Mouse (Mus musculus): ENCODE data around the gene Ddx50.

- no peak for TF ChIP-seq USF2 (conservative IDR thresholded peaks at IDR 0.05; ENCODE audit: low read depth, low read length)
- no peak for TF ChIP-seq POLR2A (IDR thresholded peaks at IDR 0.05; ENCODE audit: low read depth, low read length)
- no peak for TF ChIP-seq SMC3 (IDR thresholded peaks at IDR 0.05; ENCODE audit: low read depth, low read length)
- no peak for TF ChIP-seq EP300 (IDR thresholded peaks at IDR 0.05; ENCODE audit: low read length)
- TF ChIP-seq RAD21 (IDR thresholded peaks at IDR 0.05; ENCODE audit: low read depth, low read length) = no peak
- no peak for TF ChIP-seq CTCF (conservative IDR thresholded peaks at IDR 0.05 in 1 of 2, IDR thresholded peaks at IDR 0.05 in 1 of 2; ENCODE audit: low read depth in 2 of 2, low read length in 2 of 2)
- TF ChIP-seq JUND (conservative IDR thresholded peaks at IDR 0.05; ENCODE audit: low read depth, low read length) = no peak
- TF ChIP-seq CHD2 (IDR thresholded peaks at IDR 0.05; ENCODE audit: low read length) = no peak
- TF ChIP-seq PAX5 (IDR thresholded peaks at IDR 0.05; ENCODE audit: low read length) = no peak
- TF ChIP-seq ZKSCAN1 (IDR thresholded peaks at IDR 0.05; ENCODE audit: borderline replicate concordance, low read depth, low read length) = no peak
- TF ChIP-seq ZMIZ1 (IDR thresholded peaks at IDR 0.05; ENCODE audit: low read depth, low read length) = no peak
Observed at GRCm38 (mm10) chr10:62676196-62676595, 25.2 kb upstream of the Ddx50 start.

All from CH12.LX (cell line).